Mouse (Mus musculus) retina, adult 2 months (tissue): Measurements from ENCODE around the gene Gria1.

ENCODE experiments used
- DNase-seq: peaks from one replicate; pipeline ENCODE4 v3.0.0-alpha.2; 2012; ENCODE audit warnings: low read depth, low spot score

The Gria1 gene

DNA sequence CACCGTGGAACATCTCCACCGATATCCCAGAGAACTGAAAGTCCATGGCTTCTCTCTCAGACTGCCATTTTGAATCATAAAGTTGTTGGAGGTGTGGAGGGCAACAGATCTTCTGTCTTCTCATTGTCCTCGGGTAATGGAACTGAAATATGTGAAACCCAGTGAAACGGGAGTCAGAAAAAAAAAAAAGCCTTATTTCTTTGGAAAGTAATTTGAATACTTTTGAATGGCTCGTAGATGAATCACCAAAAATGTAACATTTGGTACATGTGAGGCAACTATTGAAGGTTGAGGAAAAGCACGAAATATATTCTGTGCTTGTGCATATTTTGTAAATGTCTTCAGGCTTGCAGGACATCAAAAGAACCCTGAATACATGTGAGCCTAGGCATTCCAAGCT lies 151.7 kb downstream of the Gria1 start:
- DNase-seq: no peak

- DNase-seq: no peak
Measured at GRCm38 (mm10) chr11:57170058-57170457, 158.9 kb downstream of the Gria1 start.

DNA sequence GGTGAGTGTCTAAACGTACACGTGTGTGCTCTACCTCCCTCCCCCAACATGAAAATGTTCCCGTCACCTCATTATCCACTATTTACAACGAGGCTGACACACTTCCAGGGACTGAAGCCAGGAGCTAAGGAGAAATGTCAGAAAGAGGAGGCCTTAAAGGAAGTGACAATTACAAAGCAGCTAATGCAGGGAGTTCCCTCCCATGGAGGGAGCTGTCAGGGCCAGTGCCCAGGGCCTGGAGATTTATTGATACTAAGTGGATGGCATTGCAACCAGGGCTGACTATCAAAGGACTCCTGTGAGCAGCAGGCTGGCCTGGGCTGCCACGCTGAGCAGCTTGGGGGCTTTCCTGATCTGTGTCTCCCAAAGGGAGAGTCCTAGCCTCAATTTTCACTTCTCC lies 163.0 kb downstream of the Gria1 start:
- no peak for DNase-seq

DNA sequence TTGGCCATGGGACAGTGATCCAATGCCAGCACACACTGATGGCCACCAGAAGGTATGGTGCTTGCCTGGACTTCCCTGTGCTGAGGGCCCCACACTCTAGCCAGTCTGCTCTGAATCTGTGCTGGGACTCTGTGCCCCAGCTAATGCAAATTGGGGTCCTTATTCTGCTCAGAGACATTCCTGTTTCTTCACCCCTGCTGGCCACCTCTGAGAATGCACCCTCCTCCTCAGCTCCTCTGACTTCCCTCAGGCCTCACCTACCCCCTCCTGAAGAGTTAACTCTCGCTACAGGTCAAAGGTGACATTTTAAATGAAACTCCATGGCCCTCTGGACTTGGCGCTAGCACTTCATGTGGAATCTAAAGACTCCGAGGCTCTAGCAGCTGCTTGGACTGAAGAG lies 165.4 kb downstream of the Gria1 start:
- DNase-seq: no peak

- no peak for DNase-seq
Measured at GRCm38 (mm10) chr11:57184216-57184615, 173.0 kb downstream of the Gria1 start.

- DNase-seq: no peak
Measured at GRCm38 (mm10) chr11:57185110-57185509, 173.9 kb downstream of the Gria1 start.

DNA sequence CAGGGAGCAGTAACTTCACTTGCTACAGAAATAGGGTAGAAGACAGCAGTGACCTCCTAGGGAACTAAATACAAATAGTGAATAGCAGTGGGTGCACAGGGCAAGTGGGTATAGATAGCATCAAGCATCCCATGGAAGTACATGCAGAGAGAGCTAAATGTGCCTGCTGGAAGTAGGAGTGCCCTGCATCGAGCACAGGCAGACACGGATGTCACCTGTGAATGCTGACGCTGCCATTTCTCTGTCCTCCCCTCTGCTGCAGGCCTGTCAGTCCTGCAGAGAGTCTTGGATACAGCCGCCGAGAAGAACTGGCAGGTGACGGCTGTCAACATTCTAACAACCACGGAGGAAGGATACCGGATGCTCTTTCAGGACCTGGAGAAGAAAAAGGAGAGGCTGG lies 178.2 kb downstream of the Gria1 start:
- no peak for DNase-seq

GRCm38 (mm10) chr11:57194746-57195145 lies 183.6 kb downstream of the Gria1 start:
- no peak for DNase-seq

GRCm38 (mm10) chr11:57201245-57201976 lies 190.2 kb downstream of the Gria1 start:
- no peak for DNase-seq

- DNase-seq: no peak
Measured at GRCm38 (mm10) chr11:57204371-57204770, 193.2 kb downstream of the Gria1 start.

GRCm38 (mm10) chr11:57207260-57207659 lies 196.1 kb downstream of the Gria1 start:
- no peak for DNase-seq

- no peak for DNase-seq
Measured at GRCm38 (mm10) chr11:57214079-57214478, 202.9 kb downstream of the Gria1 start.

- DNase-seq: no peak
Measured at GRCm38 (mm10) chr11:57214583-57214982, 203.4 kb downstream of the Gria1 start.

DNA sequence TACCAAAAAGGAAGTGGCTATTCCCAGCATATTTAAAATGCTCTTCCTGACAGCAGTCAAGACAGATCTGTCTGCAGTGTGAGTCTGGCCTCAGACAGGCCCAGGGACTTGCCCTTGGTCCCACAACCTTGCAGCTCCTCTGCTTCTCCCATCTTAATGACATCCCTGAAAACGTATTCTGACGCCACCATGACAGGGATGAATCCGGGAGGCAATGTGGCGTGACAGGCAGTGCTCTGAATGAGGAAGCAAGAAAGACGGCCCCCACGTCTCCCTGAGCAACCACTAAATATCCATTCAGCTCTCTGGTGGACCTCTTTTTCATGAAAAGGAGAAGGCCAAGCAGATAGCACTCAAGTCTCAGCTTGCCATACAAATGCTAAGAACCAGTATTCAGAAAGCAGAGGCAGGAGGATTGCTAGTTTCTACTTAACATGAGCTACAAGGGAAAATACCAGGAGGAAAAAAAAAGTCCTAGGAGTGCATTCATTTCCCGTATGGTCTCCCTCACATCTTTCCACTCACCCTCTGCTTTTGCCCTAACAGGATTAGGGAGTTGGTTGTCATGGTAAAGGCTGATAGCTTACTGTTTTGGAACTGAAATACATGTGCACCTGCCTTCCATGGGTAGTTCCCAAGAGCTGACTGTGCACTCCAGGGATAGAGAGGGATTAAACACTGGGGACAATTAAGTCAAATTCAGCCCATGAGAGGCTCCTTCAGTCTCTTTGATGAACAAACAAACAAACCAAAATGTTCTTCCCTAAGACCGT lies 211.8 kb downstream of the Gria1 start:
- no peak for DNase-seq

- DNase-seq: no peak
Measured at GRCm38 (mm10) chr11:57235446-57235845, 224.3 kb downstream of the Gria1 start.

- no peak for DNase-seq
Measured at GRCm38 (mm10) chr11:57236431-57236830, 225.2 kb downstream of the Gria1 start.

DNA sequence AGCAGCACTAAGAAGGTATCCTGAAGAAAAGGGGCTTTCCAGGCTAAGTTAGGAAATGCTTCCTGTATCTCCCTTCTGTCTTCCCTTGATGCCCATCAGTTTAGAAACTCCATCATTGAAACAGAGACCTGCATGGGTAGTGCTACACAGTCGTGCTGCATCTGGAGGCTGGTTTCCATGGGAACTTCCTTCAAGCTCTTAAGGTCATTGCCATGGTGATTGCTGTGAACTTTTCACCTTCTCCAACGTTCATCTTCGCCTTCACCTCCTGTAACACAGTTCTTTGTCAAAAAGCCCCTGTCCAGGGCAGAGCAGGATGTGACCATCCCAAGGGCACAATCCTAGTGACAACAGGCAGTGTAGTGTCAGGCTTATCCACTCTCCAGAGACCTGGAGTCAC lies 228.6 kb downstream of the Gria1 start:
- DNase-seq: no peak

DNA sequence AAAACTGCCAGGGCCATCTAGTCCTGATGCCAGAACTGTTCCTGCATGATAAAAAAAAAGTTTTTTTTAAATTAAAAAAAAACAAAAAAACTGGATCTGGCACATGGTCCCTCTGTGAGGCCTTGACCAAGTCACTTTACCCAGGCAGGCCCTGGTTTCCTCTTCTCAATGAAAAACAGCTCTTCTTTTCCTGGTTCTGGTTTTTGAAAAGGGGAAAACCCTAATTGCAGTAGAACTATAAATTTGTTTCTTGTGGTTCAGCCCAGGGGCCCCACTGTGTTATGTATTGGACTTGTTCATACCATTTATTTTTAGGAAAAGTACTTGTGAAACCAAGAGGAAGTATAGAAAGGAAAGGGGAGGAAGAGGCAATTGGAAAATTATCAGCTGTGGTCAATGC lies 232.6 kb downstream of the Gria1 start:
- DNase-seq: no peak

DNA sequence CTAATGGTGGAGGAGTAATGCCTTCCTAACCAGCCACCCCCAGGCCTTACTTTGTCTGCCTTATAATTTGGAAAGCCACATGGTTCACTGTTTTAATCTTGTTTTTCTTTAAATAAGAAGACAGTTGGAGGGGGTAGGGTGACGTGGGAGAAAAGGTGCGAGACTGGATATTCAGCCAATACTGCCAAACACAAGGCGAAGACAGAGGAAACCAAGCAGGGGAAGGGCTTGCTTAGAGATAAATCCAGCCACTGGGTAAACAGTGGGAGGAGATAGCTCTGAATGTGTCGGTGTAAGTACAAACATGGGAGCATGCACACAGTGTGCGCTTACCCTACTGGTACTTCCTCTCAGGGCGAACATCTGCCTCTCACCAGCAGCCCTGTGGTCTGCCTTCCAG lies 233.4 kb downstream of the Gria1 start:
- no peak for DNase-seq

- DNase-seq: no peak
Measured at GRCm38 (mm10) chr11:57248870-57249269, 237.7 kb downstream of the Gria1 start.

DNA sequence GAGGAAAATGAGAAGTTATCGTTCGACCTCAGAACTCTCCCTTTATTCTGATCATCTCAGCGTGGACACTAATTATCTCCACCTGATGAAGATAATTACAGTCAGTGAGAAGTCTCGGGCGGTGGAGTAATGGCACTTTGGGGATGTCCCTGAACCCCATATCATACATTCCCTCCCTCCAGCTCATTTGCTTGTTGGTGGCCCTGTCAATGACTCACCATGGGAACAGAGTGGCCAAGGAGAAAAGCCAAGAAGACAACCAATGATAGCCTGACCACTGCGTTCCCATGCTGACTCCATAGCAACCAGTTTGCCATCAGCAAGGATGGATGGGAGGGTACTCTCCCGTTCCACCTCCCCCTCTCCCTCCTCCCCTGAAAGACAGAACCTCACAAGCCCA lies 238.9 kb downstream of the Gria1 start:
- no peak for DNase-seq

DNA sequence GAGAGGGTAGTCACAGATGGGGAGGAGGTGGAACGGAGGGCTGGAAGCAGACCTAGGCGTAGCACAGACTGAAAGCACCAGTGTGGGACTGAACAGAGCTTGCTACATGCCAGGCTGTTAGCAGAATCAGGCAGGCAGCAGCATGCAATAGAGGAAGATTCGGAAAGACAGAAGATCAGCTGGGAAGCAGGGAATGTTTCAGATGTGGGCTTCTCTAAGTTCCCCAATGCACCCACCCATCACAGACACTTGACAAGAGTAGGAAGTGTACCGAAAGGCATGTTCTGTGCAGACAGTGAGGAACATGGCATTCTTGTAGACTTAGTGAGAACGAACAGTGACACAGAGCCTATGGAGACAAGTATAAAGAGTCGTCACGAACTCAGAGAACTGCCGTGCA lies 260.5 kb downstream of the Gria1 start:
- no peak for DNase-seq

DNA sequence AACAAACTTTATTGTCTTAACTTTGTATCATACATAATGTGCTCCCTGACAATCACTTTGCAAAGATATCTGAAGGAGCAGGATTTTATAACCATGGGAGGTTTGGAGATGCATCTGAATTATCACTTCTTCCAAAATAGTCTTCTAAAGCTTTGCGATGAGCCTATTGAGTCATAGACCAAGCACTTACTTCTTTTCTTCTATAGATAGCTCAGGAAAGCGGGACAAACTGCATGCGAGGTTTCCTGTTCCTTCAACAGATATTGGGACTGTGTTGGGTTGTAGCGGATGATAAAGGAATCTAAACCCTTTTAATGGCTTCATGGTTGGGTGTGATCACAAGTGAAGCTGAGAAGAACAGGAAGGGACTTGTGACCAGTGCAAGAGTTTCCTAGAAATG lies 263.5 kb downstream of the Gria1 start:
- DNase-seq: no peak
